Mouse (Mus musculus): Measurements from ENCODE around the gene Ubn2. TPM values are rescaled to one million over a fixed set of nuclear protein-coding genes. Genes with fewer than 3 reads are reported as not detected.
A peak's percentile ranks its signal among the peaks of the same experiment; 100 is the strongest.
"Not testable (repeated sequence)": the region's sequence is repeated elsewhere in the genome, so short reads cannot be mapped to it uniquely, and the experiment has no call there.

Ubn2 gene
- total RNA-seq, 2 experiments from 2014 or later = 44.3 to 62.6 TPM

DNA sequence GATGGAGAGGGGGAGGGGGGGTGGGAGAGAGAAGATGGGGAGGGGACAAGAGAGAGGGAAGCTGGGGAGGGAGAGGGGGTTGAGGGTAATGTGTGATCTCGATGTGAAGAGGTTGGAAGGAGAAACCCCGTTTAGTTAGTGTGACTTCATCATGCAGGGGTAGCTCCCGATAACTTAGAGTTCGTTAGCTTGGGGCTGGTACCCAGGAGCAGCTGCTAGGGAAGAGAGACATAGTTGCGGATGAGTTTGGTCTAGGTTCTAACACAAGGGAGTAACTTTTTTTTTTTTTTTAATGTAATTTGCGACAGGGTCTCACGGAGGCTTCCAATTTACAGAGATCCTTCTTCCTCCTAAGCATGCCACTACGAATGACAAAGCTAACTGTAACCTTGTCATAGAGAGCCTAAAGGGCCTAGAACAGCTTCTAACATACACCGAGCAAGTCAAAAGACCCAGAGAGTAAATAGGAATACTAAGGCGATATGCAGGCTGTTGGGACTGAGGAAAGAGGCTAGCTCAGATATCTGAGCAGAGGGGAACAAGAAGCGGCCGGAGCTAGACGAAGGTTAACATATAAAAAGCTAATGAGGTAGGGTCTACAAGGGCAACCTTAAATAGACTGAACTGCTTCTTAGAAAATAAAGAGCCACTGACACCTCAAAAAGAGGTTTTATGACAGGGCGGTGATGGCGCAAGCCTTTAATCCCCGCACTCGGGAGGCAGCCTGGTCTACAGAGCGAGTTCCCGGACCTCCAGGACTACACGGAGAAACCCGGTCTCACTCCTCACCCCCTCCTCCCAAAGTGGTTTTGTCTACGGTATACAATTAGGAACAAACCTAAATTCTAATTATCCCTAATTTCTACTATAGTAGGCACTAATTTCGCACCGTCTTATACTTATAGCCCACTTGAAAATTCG is 99.0 kb downstream of the Ubn2 start:
- intact Hi-C loops (cut with DNase I) = loop anchor here (1.0 kb wide), 2 partner anchors 19 to 98 kb away; partner anchors contain the start of gene Luc7l2
- DNase-seq (ENCODE audit: low spot score in 2 of 2) = no peak

GRCm38 (mm10) chr6:38533428-38534405 is 100.0 kb downstream of the Ubn2 start, which contains the start of gene Fmc1:
Fmc1 (plus strand) TSS chr6:38533502.
- intact Hi-C loops (cut with DNase I) = loop anchor here (1.0 kb wide), 2 partner anchors 18 to 99 kb away; partner anchors contain the start of gene Luc7l2
- DNase-seq (ENCODE audit: low spot score in 2 of 2) = peak; percentile 99

- peak; percentile 95 to 96 for DNase-seq (ENCODE audit: low spot score in 2 of 2)
- intact Hi-C loops (cut with DNase I) = no loop called here
Measured at GRCm38 (mm10) chr6:38534640-38535365, 101.1 kb downstream of the Ubn2 start.

- intact Hi-C loops (cut with DNase I) = no loop called here
- no peak for DNase-seq (ENCODE audit: low spot score in 2 of 2)
Measured at GRCm38 (mm10) chr6:38535366-38535690, 101.6 kb downstream of the Ubn2 start.

- intact Hi-C loops (cut with DNase I) = no loop called here
Measured at GRCm38 (mm10) chr6:38535788-38536187, 102.0 kb downstream of the Ubn2 start.

DNA sequence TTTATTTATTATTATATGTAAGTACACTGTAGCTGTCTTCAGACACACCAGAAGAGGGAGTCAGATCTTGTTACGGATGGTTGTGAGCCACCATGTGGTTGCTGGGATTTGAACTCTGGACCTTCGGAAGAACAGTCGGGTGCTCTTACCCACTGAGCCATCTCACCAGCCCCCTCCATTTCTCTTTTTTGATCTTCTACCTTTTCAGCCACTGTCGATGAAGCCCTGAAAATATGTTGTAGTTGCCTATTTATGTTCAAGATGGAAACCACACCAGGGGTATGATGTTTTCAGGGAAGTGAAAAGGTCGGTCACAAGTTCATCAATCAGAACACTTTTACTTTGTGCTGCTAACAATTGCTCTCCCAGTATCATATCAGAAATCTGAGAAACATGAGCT is 110.4 kb downstream of the Ubn2 start:
- DNase-seq (ENCODE audit: low spot score in 2 of 2); intact Hi-C loops (cut with DNase I): not testable (repeated sequence)

More at GRCm38 (mm10) chr6:38535788-38536187, 102.0 kb downstream of the Ubn2 start:
- no peak for DNase-seq (ENCODE audit: low spot score in 2 of 2)

DNA sequence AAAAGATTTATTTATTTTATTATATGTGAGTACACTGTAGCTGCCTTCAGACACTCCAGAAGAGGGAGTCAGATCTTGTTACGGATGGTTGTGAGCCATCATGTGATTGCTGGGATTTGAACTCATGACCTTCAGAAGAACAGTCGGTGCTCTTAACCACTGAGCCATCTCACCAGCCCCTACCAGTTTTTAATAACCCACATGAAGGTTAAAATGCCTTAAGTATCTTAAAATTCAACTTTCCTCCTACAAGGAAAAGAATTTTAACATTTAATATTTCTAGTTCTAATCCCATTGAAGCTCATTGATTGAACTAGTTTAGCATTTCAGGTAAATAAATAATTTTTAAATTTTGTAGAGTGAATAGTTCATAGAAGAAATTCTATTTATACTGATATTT is 113.3 kb downstream of the Ubn2 start:
- intact Hi-C loops (cut with DNase I); DNase-seq (ENCODE audit: low spot score in 2 of 2): not testable (repeated sequence)

DNA sequence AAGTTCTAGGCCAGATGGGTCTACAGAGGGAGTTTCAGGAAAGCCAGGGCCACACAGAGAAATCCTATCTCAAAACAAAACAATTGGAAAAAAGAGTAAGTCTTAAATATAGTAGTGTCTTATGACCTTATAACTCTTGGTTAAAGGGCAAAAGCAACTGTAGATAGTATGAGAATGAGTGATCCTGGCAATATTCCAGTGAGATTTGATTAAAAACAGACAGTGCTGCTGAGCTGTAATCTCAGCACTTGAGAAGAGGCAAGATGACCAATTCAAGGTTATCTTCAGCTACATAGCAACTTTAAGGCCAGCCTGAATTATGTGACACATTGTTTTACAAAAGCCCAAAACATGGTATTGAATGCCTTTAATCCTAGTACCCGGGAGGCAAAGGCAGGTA is 114.0 kb downstream of the Ubn2 start:
- intact Hi-C loops (cut with DNase I) = no loop called here

GRCm38 (mm10) chr6:38548595-38548994 is 114.8 kb downstream of the Ubn2 start:
- intact Hi-C loops (cut with DNase I); DNase-seq (ENCODE audit: low spot score in 2 of 2): not testable (repeated sequence)

More for the DNA sequence above, 114.0 kb downstream of the Ubn2 start:
- no peak for DNase-seq (ENCODE audit: low spot score in 2 of 2)

DNA sequence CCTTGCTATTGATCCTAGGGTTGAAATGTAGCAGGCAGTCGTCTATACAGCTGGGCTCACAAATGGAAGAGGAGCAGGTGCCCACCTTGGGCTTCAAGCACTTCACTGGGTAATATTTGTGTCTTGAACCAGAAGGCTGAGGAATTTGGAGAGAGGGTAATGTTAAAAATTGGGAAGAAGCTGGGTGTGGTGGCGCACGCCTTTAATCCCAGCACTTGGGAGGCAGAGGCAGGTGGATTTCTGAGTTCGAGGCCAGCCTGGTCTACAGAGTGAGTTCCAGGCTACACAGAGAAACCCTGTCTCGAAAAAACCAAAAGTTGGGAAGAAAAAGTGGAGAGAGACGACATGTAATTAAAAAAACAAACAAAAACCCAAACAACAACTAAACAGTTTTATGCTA is 116.1 kb downstream of the Ubn2 start:
- intact Hi-C loops (cut with DNase I); DNase-seq (ENCODE audit: low spot score in 2 of 2): not testable (repeated sequence)

- intact Hi-C loops (cut with DNase I) = loop anchor here (1.0 kb wide), 1 partner anchor 17 kb away; the partner anchor contains the start of gene Fmc1
Measured at GRCm38 (mm10) chr6:38550250-38551061, 116.7 kb downstream of the Ubn2 start.

GRCm38 (mm10) chr6:38551062-38551988 is 117.6 kb downstream of the Ubn2 start, which contains the start of gene Luc7l2:
Luc7l2 (plus strand) TSS chr6:38551334.
- DNase-seq (ENCODE audit: low spot score in 2 of 2) = peak; percentile 94
- intact Hi-C loops (cut with DNase I) = loop anchor here (1.0 kb wide), 1 partner anchor 18 kb away; the partner anchor contains the start of gene Fmc1

More at GRCm38 (mm10) chr6:38550250-38551061, 116.7 kb downstream of the Ubn2 start:
- DNase-seq (ENCODE audit: low spot score in 2 of 2) = no peak

DNA sequence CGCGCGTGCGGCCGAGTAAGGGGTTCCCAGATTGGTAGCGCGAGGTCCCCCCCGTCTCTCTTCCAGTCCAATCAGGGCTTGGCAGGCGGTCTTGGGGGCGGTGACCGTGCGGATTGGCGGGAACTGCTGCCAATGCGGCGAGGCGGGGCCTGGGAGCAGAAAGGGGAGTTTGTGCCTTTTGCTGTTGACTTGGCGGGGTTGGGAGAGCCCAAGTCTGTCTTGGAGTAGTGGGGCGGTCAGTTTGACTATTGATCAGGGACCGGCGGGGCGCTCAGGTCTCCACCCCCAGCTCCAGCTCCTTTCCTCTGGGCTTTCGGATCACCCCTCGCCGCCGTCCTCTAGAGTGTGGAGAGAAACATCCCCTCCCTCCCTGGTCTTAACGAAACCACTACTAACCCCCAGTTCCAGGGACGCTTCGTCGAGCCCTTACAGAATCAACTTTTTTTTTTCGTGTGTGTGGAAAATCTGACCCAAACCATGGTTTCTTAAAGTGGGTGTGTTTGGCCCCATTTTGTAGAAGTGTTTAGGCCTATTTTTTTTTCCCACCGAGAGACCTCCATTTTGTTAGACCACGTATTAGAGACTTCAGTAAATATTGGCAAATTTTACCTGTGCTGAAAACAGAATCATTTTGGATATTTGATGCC is 118.4 kb downstream of the Ubn2 start:
- intact Hi-C loops (cut with DNase I) = loop anchor here (1.0 kb wide), 1 partner anchor 19 kb away; the partner anchor contains the start of gene Fmc1

GRCm38 (mm10) chr6:38552636-38553000 is 118.9 kb downstream of the Ubn2 start:
- DNase-seq (ENCODE audit: low spot score in 2 of 2) = no peak
- intact Hi-C loops (cut with DNase I) = no loop called here

More for the DNA sequence above, 118.4 kb downstream of the Ubn2 start:
- DNase-seq (ENCODE audit: low spot score in 2 of 2) = peak; percentile 97
